Mouse (Mus musculus) stomach, embryonic 15.5 days (tissue): ENCODE measurements at regions not wholly inside any gene's neighbourhood (a gene's known extent, or its start where the extent isn't known, plus 50 kb on each side); places are given as distances from the start of the nearest gene placed in this dataset.

ENCODE experiments used
- ATAC-seq: fragments of 200-750 bp; cut with Nextera tagmentation; 2 replicates; pipeline ENCODE4 v1.8.0; 2017; ENCODE audit warnings: low read depth, moderate number of reproducible peaks, moderate TSS enrichment; ENCODE audit not compliant: insufficient read depth, low FRiP score
- H3K27ac ChIP-seq: fragments of 300-500 bp; sonication (generic); 2 replicates; pipeline ENCODE4 v1.5.1; 2015; ENCODE audit warnings: mild to moderate bottlenecking, inconsistent platforms
- H3K27me3 ChIP-seq: fragments of 300-500 bp; sonication (generic); replicated peaks from 2 replicates; pipeline ENCODE4 v1.6.1; 2015; ENCODE audit warnings: inconsistent platforms
- H3K36me3 ChIP-seq: fragments of 300-500 bp; sonication (generic); 2 replicates; pipeline ENCODE4 v1.6.1; 2015; ENCODE audit warnings: inconsistent platforms
- H3K4me1 ChIP-seq: fragments of 300-500 bp; sonication (generic); 2 replicates; pipeline ENCODE4 v1.6.1; 2015; ENCODE audit warnings: inconsistent platforms
- H3K4me2 ChIP-seq: fragments of 300-500 bp; sonication (generic); 2 replicates; pipeline ENCODE4 v1.6.1; 2015; ENCODE audit warnings: mild to moderate bottlenecking, inconsistent platforms
- H3K4me3 ChIP-seq: fragments of 300-500 bp; sonication (generic); replicated peaks from 2 replicates; pipeline ENCODE4 v1.5.1; 2015; ENCODE audit warnings: inconsistent platforms
- H3K9ac ChIP-seq: fragments of 300-500 bp; sonication (generic); 2 replicates; pipeline ENCODE4 v1.6.1; 2015; ENCODE audit warnings: inconsistent platforms
- H3K9me3 ChIP-seq: fragments of 300-500 bp; sonication (generic); 2 replicates; pipeline ENCODE4 v1.6.1; 2016; ENCODE audit warnings: inconsistent platforms
- WGBS: fragments of 180-500 bp; shearing (Covaris S2); methylation state at CpG from one replicate; pipeline ENCODE4 v1.1.7; 2015; 5-methylcytosine and 5-hydroxymethylcytosine counted together

- Histone ChIP-seq H3K9me3 (no peaks in the 10 kb centered on the region), H3K27me3 (no peaks in the 10 kb centered on the region), H3K36me3 (no peaks in the 10 kb centered on the region), H3K27ac (no peak overlapping the region), H3K4me3 (no peak overlapping the region), H3K4me2 (no peak overlapping the region), H3K4me1 (no peaks in the 10 kb centered on the region), H3K9ac (no peak overlapping the region)
- WGBS, result 74% methylated on average over 2 of the region's 2 CpGs
- no peak for ATAC-seq
These were observed 442.0 kb downstream of the Defb40 start for GRCm38 (mm10) chr8:18536059-18536458.

- Histone ChIP-seq H3K9ac (no peak overlapping the region), H3K27me3 (no peaks in the 10 kb centered on the region), H3K9me3 (no peaks in the 10 kb centered on the region), H3K4me2 (no peak overlapping the region), H3K4me3 (no peak overlapping the region), H3K4me1 (no peaks in the 10 kb centered on the region), H3K27ac (no peak overlapping the region), H3K36me3 (no peaks in the 10 kb centered on the region)
- 79% methylated on average over 6 of the region's 6 CpGs for WGBS
- no peak for ATAC-seq
These were observed 449.9 kb downstream of the Defb40 start for GRCm38 (mm10) chr8:18528120-18528519.

DNA sequence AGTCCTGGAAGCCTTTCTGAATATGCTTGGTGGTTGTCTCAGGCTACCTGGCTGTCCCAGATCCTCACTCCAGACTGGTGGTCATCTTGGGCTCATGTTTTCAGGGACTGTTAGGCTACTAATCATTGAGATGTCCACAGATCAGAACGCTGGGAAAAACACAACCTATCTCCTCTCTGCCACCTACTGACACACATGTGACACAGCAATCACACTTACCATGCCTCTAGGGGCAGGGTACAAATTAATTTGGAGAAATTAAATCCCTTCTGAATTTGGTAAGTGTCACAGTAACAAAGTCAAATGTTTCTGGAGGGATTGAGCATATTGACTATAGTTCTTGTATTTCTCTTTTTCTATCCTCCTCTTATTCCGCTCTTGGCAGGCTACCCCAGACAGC lies 465.6 kb downstream of the Defb40 start:
- Histone ChIP-seq H3K4me3 (no peak overlapping the region), H3K4me2 (no peak overlapping the region), H3K4me1 (no peaks in the 10 kb centered on the region), H3K27ac (no peak overlapping the region), H3K9me3 (no peaks in the 10 kb centered on the region), H3K36me3 (no peaks in the 10 kb centered on the region), H3K27me3 (no peaks in the 10 kb centered on the region), H3K9ac (no peak overlapping the region)
- WGBS, result 51% methylated on average over 2 of the region's 2 CpGs
- ATAC-seq, result no peak

- Histone ChIP-seq H3K9ac (no peak overlapping the region), H3K9me3 (no peaks in the 10 kb centered on the region), H3K4me2 (no peak overlapping the region), H3K4me1 (no peaks in the 10 kb centered on the region), H3K36me3 (no peaks in the 10 kb centered on the region), H3K4me3 (no peak overlapping the region), H3K27ac (no peak overlapping the region), H3K27me3 (no peaks in the 10 kb centered on the region)
- no peak for ATAC-seq
- 66% methylated on average over 13 of the region's 13 CpGs for WGBS
These were observed 471.7 kb downstream of the Defb40 start for GRCm38 (mm10) chr8:18506158-18507022.

DNA sequence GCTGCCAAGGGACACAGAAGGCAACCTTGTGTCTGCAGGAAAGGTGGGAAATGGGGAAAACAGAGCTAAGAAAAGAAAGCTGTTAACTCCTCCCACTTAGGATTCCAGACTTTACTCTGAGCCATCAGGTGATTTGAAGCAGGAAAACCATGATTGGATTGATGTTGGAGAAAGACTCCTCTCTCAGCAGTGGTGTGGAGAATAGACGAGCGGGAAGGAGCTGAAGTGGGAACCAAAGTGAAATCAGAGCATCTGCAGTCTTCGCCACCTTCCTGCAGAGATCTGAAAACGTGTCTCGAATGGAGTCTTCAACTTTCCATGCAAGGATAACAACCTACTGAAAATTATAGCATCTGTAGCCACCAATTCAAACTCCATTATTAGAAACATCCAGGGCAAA lies 487.4 kb downstream of the Defb40 start:
- Histone ChIP-seq H3K9ac (no peak overlapping the region), H3K4me2 (no peak overlapping the region), H3K4me3 (no peak overlapping the region), H3K4me1 (no peaks in the 10 kb centered on the region), H3K27me3 (no peaks in the 10 kb centered on the region), H3K27ac (no peak overlapping the region), H3K9me3 (no peaks in the 10 kb centered on the region), H3K36me3 (no peaks in the 10 kb centered on the region)
- WGBS, result 83% methylated on average over 5 of the region's 5 CpGs
- ATAC-seq, result no peak

GRCm38 (mm10) chr8:18480081-18480480 lies 498.0 kb downstream of the Defb40 start:
- H3K4me3 ChIP-seq, result no peak overlapping the region
- ATAC-seq, result no peak
- H3K36me3 ChIP-seq, result no peaks in the 10 kb centered on the region
- no peak overlapping the region for H3K27ac ChIP-seq
- no peaks in the 10 kb centered on the region for H3K9me3 ChIP-seq
- WGBS, result 71% methylated on average over 3 of the region's 3 CpGs
- no peaks in the 10 kb centered on the region for H3K4me1 ChIP-seq
- H3K27me3 ChIP-seq, result no peaks in the 10 kb centered on the region
- no peak overlapping the region for H3K4me2 ChIP-seq
- H3K9ac ChIP-seq, result no peak overlapping the region

GRCm38 (mm10) chr8:18478166-18478565 lies 499.9 kb downstream of the Defb40 start:
- no peak overlapping the region for H3K4me3 ChIP-seq
- H3K36me3 ChIP-seq, result no peaks in the 10 kb centered on the region
- peak; percentile 84 for ATAC-seq
- H3K9me3 ChIP-seq, result no peaks in the 10 kb centered on the region
- no peaks in the 10 kb centered on the region for H3K4me1 ChIP-seq
- no peak overlapping the region for H3K9ac ChIP-seq
- H3K4me2 ChIP-seq, result no peak overlapping the region
- H3K27ac ChIP-seq, result no peak overlapping the region
- WGBS, result 59% methylated on average over 4 of the region's 4 CpGs
- H3K27me3 ChIP-seq, result no peaks in the 10 kb centered on the region

DNA sequence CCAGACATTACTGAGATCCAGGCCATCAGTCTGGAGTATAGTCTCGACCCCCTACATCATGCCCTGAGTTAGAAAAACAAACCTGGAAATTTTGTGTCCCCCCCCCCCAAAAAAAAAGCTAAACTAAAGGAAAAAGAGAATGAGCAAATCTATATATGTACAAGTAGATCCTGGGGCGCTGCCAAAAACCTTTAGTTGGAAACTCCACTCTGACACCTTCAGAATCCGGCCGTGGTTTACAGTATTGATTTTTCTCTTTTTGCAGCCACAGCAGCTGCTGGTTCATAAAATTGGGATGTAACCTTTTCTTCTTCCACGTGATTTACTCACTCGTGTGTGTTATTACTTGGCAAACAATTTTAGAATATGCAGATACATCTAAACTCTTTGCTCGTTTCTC lies 510.5 kb downstream of the Defb40 start:
- no peak overlapping the region for H3K4me3 ChIP-seq
- H3K4me1 ChIP-seq, result no peaks in the 10 kb centered on the region
- no peak overlapping the region for H3K27ac ChIP-seq
- H3K4me2 ChIP-seq, result no peak overlapping the region
- H3K9me3 ChIP-seq, result no peaks in the 10 kb centered on the region
- H3K36me3 ChIP-seq, result no peaks in the 10 kb centered on the region
- no peak for ATAC-seq
- H3K9ac ChIP-seq, result no peak overlapping the region
- WGBS, result 63% methylated on average over 7 of the region's 7 CpGs
- no peaks in the 10 kb centered on the region for H3K27me3 ChIP-seq

DNA sequence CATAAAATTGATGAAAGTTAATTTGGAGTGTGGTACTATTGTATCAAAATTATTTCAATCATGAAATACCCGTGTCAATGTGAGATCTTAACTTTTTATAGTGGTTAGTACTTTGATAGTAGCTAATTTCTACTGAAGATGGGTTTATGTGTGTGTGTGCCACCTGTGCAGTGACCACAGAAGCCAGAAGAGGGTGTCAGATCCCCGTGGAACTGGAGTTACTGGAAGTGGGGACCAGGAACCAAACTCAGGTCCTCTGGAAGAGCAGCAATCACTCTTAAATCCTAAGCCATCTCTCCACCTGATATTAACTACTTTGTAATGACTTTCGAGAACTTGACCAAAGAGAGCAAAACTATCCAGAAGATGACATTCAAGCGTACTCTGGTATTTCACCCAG lies 517.4 kb downstream of the Defb40 start:
- 72% methylated on average over 4 of the region's 4 CpGs for WGBS
- no peak overlapping the region for H3K9ac ChIP-seq

GRCm38 (mm10) chr8:18457470-18457869 lies 520.6 kb downstream of the Defb40 start:
- H3K4me1 ChIP-seq, result no peaks in the 10 kb centered on the region
- no peak overlapping the region for H3K9ac ChIP-seq
- H3K4me3 ChIP-seq, result no peak overlapping the region
- H3K27me3 ChIP-seq, result no peaks in the 10 kb centered on the region
- no peaks in the 10 kb centered on the region for H3K36me3 ChIP-seq
- WGBS, result 79% methylated on average over 6 of the region's 6 CpGs
- H3K27ac ChIP-seq, result no peak overlapping the region
- H3K9me3 ChIP-seq, result no peaks in the 10 kb centered on the region
- no peak overlapping the region for H3K4me2 ChIP-seq
- ATAC-seq, result no peak; the same call in 1 of the 2 replicates

More for the DNA sequence above, 517.4 kb downstream of the Defb40 start:
- Histone ChIP-seq H3K4me1 (no peaks in the 10 kb centered on the region), H3K27me3 (no peaks in the 10 kb centered on the region), H3K4me2 (no peak overlapping the region), H3K27ac (no peak overlapping the region), H3K36me3 (no peaks in the 10 kb centered on the region), H3K4me3 (no peak overlapping the region), H3K9me3 (no peaks in the 10 kb centered on the region)
- no peak for ATAC-seq

GRCm38 (mm10) chr8:18449015-18449414 lies 529.0 kb downstream of the Defb40 start:
- H3K9me3 ChIP-seq, result no peaks in the 10 kb centered on the region
- 75% methylated on average over 3 of the region's 3 CpGs for WGBS
- no peak overlapping the region for H3K4me3 ChIP-seq
- H3K9ac ChIP-seq, result no peak overlapping the region
- H3K27me3 ChIP-seq, result no peaks in the 10 kb centered on the region
- no peaks in the 10 kb centered on the region for H3K4me1 ChIP-seq
- H3K27ac ChIP-seq, result no peak overlapping the region
- H3K4me2 ChIP-seq, result no peak overlapping the region
- no peaks in the 10 kb centered on the region for H3K36me3 ChIP-seq
- ATAC-seq, result no peak

- Histone ChIP-seq H3K4me2 (no peak overlapping the region), H3K36me3 (no peaks in the 10 kb centered on the region), H3K9me3 (no peaks in the 10 kb centered on the region), H3K4me3 (no peak overlapping the region), H3K27me3 (no peaks in the 10 kb centered on the region), H3K9ac (no peak overlapping the region), H3K27ac (no peak overlapping the region), H3K4me1 (no peaks in the 10 kb centered on the region)
- ATAC-seq, result no peak
- WGBS, result 63% methylated on average over 3 of the region's 3 CpGs
These were observed 535.8 kb downstream of the Defb40 start for GRCm38 (mm10) chr8:18442212-18442611.

GRCm38 (mm10) chr8:18422846-18423245 lies 555.2 kb downstream of the Defb40 start:
- Histone ChIP-seq H3K9ac (no peak overlapping the region), H3K27me3 (no peaks in the 10 kb centered on the region), H3K4me2 (no peak overlapping the region), H3K4me3 (no peak overlapping the region), H3K4me1 (no peaks in the 10 kb centered on the region), H3K9me3 (no peaks in the 10 kb centered on the region), H3K27ac (no peak overlapping the region), H3K36me3 (no peaks in the 10 kb centered on the region)
- 82% methylated on average over 5 of the region's 5 CpGs for WGBS
- ATAC-seq, result no peak
